Mouse (Mus musculus) adrenal gland, adult (tissue): ENCODE measurements at regions not wholly inside any gene's neighbourhood (a gene's known extent, or its start where the extent isn't known, plus 50 kb on each side); places are given as distances from the start of the nearest gene placed in this dataset.
"Not testable (repeated sequence)": the region's sequence is repeated elsewhere in the genome, so short reads cannot be mapped to it uniquely, and the experiment has no call there.

ENCODE experiments used
- DNase-seq, 2 experiments: peaks; one replicate each; pipeline ENCODE4 v3.0.0; 2022 to 2023; ENCODE audit warnings: low spot score in 1 of 2; ENCODE audit not compliant: inconsistent age in 2 of 2

DNA sequence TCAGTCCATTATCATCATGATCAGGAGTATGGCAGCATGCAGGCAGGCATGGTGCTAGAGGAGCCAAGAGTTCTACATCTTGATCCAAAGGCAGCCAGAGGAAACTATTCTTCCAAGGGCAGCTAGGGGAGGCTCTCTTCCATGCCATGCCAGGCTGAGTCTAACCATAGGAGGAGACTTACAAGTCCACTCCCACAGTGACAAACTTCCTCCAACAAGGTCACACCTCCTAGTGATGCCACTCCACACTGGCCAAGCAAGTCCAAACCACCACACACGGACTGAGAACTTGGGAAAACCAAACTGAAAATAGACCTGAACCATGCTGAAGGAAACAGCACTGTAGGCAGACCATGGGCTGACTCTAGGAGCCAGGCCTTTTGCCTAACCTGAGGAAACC is 197.4 kb downstream of the Prex1 start:
- DNase-seq = no peak

DNA sequence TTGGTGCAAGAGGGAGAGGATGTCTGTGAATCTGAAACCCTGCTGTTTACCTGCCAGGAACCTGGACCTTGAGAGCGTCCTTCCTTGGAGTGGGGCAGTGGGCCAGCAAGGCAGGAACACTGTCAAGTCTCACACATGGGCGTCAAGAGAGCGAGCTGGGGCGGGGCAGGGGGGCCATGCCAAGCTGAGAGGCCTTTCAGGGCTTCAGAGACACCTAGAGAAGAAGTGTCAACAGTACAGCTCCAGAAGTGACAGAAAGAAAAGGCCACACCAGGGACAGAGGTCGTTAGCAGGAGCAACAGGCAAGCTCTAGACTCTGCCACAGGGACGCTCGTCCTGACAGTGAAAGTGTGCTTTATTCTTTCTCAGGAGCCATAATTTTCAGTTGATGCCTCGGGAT is 199.0 kb downstream of the Prex1 start:
- no peak for DNase-seq

DNA sequence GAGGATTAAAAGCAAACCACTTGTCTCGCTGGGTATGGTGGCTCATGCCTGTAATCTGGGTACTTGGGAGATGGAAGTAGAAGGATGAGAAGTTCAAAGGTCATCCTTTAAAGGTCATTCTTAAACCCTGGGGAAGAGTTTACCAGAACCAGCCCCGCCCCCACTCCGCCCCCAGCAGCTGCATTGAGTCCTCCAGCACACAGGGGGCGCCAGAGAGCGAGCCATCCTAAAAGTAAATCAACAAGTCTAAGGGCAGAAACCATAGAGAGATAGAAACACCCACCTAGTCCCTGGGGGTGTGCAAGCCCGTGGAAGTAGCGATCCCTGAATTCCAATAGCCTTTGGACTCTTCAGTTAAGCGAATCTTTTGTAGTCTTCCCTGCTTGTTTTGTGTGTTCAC is 201.1 kb downstream of the Prex1 start:
- no peak for DNase-seq

DNA sequence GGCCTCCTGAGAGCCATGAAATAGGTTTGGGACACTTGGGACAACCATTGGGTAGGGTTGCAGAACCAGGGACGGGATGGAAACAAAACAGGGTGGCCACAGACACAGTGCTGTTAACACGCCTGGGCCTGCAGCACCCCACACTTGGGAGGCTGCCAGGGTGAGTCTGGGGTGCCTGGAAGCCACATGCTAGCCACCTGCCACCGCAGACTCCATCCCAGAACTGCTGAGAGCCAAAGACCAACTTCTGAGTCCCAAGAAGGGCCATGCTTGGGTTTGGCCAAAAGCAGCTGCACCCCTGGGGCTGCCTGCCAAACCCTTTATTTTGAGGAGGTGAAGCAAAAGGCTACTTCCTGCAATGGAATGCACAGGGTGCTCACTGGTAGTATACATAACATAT is 202.2 kb downstream of the Prex1 start:
- not testable (repeated sequence) for DNase-seq

DNA sequence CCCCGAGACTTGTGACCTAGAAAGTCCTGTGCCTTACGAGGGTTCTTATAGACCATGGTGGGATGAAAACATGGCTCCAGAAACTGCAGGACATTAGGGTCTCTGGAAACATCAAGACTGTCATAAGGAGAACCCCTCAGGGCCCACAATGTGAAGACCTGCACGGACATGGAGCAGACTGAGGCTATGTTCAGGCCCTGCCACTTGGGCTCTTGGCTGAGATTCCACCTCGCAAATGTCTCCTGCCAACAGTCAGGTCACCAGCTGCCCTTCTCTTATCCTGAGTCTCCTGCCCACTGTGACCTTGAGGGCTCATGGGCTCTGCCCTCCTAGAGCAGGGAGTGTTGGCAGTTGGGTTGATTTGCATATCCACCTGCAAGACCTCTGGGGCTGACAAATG is 202.9 kb downstream of the Prex1 start:
- no peak for DNase-seq

DNA sequence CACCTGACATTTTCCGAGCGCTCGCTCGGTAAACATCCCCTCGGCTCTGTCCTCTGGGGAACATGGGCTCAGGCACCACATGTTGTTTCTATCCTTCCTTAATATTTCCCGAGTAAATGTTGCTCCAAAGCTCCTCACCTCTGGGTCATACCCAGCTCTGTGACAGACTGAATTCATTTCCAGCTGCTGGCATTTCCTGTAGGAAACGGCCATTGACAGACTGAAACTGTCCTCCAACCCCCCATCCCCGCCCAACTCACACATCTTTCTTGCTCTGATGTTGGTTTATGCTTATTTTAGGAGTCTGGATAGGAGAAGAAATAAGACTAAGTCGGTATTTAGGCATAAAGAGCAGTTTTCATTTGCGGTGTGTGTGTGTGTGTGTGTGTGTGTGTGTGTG is 204.0 kb downstream of the Prex1 start:
- DNase-seq = no peak

DNA sequence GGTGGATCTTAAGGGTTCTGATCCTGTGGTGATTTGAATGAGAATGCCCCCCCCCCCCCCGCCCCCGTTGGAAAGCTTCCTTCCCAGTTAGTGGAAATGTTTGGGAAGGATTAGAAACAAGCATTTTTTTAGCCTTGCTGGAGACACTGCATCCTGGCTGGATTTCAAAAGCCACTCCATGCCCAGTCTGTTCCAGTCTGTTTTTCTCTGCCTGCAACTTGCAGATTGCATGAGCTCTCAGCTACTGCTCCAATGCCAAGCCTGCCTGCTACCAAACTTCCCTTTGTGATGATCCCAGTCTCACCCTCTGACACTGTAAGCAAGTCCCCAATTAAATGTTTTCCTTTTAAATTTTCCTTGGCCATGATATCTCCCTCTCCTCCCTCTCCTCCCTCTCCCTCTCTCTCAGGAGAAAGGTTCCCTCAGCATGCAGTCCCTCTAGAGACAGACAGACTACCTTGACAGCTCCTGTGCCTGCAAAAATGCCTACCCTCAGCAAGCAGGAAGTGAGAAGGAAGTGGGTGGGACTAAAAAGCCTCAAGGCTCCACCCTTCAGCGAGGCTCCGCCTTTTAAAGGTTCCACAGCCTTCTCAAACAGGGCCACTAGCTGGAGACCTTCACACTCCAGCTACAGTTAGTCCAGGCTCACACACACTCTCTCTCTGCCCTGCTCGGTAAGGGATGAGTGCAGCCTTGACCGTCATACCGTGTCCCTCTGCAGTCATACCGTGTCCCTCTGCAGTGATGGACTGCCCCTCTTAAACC is 204.8 kb downstream of the Prex1 start:
- DNase-seq = no peak

DNA sequence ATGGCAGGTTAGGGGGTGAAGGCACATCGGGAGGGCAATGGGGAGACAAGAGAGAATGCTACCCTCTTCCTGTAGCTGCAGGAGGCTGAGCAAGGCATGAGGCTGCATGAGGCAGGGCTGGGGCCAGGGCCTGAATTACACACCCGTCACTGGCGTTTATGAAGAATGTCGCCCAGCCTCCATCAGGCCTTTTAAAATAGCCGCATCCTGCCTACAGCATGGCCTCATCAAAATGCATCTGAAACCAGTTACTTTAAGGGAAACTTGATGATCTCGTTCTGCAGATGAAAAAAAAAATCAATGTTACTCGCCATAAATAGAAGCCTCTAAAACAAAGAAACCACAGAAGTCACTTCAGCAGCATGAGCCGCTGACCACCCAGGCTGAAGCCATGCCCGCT is 208.3 kb downstream of the Prex1 start:
- DNase-seq = no peak

DNA sequence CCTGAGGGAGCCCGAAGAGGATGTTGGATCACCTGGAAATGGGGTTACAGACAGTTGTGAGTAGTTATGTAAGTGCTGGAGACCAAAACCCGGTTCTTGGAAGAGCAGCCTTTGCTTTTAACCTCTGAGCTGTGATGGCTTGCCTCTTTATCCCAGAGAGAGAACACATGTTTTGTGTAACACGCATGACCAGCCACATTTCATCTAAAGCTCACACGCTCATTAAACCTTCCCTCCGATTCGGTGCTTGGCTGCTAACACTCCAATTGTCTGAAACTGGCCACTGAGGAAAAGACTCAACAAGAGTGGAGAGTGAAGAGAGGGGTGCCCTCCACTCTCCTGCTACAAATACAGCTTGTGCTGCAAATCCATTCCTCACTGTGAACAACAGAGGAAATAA is 210.0 kb downstream of the Prex1 start:
- DNase-seq = no peak

DNA sequence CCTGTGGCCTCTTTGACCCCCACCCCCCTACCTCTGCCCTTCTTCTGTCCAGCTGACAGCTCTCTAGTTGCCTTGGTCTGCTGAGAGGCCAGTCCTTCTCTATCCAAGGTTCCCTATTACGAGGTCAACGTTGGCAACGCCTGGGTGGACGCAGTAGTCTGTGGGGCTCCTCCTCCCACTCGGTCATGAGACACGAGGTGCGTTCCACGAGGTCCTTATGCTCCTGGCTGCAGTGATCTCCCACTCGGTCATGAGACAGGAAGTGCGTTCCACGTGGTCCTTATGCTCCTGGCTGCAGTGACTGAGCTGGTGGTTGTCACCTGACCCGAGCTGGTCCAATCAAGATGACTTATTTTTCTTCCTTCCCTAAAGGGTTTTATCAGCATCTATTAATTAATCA is 220.7 kb downstream of the Prex1 start:
- DNase-seq = peak in 1 of 2 experiments; percentile 42

DNA sequence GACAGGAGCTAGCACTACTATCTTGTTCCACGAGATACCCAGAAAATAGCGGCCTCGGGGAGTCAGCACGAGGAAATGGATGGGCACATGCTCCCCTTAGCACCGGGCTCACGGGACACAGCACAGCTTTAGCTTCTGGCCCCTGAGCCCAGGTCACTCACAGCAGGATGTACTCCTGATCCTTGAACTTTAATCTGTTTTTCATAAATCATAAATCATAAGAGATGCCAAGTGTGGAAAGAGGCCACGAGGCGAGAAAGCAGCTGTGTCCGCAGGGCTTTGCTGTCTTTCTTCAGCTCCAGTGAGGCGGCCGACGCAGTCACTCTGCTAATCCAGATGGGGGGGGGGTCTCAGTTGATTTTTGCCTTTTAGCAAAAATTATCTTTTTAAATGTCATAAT is 221.2 kb downstream of the Prex1 start:
- peak; percentile 24 to 69 for DNase-seq

DNA sequence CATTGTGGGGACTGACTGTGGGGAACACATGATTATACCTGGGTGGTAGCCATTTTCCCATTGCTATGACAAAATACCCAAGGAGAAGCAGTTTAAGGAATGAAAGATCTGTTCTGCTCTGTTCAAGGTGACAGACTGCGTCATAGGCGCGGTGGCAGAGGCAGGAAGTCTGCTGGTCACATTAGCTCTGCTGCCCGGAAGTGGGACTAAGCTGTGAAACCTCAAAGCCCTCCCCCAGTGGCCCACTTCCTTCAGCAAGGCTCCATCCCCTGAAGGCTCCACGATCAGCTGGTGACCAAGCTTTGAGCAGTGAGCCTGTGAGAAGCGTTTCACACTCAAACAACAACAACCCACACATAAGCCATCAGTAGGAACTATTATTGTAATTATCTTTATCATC is 221.8 kb downstream of the Prex1 start:
- no peak for DNase-seq

DNA sequence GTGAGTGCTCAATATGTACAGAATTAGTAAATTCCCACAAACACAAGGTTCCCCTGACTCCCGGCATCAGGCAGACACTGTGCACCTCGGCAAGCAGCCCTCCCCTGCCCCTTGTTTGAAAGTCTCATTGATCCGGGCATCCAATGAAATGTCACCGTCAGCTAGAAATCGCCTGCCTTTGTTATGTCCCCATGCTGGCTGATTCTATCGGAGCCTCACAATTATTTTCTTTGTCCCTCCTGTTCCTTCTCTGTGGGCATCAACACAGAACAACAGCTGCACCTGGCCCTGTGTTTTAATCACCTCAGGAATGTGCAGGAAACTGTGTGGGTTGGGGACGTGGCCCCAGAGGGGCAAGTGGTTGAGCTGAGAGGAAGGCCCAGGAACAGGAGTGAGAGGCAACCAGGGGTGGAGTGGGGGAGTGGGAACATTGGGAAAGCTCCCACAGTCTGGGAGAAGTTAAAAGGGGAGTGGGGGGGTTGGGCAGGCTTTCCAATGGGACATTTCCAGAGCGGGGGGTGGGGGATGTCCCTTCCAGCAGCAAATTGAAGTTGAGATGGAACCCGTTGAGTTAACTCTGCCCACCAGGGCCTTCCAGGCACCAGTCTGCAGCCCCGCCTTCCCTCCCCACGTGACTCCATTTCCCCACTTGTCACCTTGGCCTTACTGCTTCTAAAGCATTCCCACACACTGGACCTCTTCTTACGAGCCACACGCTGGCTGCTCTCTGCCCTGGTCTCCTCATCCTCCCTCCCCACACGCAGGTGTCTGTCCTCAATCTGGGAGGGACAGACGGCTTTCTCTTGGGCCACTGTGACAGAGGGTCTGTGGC is 224.4 kb downstream of the Prex1 start:
- no peak for DNase-seq

DNA sequence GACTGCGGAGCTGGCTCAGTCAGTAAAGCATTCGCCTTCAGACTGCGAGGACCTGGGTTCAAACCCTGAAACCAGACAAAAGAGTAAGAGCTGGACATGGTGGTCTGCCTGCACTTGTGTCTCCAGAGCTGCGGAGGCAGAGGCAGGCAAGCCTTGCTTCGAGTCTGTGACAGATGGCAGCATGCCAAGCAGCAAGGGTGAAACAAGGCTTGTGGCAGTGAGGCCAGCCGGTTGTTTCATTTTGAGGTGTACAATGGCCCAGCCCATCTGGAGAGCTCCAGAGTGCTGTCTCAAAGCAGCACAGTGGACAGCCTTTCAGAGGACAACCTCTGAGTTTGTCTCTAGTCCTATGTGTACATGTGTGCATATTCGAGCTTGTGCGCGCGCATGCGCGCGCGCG is 225.9 kb downstream of the Prex1 start:
- DNase-seq = peak; percentile 32 to 59

DNA sequence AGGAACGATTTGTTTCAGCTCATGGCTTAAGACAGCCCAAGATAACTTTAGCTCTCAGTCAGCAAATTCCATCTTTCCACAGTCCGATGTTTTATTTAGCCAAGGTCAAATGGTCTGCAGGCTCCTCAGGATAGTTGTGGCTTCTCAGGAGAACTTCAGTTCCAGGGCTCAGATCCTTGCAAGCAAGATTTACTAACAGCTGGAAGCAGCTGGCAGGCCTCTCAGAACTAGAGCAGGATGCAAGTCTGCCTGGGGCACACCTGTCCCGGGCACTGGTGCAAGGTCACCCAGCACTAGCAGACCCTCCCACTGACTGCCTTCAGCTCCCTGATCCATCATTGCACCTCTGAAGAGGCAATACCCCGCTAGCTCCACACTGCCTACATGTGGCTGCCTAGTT is 227.8 kb downstream of the Prex1 start:
- DNase-seq = no peak

DNA sequence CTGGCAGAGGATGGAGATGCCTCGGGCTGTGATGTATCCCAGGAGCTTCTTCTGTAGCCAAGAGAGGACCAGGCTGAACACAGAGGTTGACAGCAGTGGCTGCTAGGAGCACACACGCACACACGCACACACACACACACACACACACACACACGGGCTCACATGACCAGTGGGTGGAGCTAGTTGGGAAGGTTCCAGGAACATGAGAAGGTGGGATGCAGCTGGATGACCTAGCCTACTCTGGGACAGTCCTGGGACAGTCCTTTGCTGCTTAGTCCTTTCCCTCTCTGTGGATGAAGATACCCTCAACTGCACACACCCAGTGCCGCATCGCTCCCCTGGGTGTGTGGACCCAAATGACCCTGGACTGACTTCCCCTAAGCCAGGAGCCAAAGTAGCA is 228.3 kb downstream of the Prex1 start:
- DNase-seq = no peak

DNA sequence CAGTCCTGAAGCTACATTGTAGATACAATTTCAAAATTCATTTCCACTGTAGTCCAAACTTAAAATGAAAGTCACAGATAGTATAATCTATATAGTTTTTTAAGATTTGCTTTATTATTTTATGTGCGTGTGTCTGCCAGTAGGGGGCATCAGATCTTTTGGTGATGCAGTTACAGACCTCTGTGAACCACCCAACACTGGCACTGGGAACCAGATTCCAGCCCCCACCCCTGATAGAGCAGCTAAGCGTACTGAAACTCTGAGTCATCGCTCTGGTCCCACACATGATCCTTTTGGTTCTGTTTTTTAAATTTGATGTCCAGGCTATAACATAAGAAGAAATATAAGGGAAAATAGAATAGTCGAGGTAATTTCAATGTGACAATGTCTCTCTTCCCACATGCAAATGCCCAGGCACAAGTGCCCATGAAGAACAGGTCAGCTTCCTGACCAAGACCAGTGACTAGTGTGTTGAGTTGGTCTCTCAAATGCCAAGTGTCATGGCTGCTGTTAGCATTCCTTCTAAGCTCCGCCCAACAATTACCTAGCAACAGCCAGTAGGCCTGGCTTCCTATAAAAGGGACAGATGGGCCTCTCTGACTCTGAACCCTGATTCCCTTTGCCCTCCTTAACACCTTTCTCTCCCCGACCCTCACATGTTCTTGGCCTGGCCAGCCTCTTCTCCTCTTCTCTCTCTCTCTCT is 229.9 kb downstream of the Prex1 start:
- no peak for DNase-seq

DNA sequence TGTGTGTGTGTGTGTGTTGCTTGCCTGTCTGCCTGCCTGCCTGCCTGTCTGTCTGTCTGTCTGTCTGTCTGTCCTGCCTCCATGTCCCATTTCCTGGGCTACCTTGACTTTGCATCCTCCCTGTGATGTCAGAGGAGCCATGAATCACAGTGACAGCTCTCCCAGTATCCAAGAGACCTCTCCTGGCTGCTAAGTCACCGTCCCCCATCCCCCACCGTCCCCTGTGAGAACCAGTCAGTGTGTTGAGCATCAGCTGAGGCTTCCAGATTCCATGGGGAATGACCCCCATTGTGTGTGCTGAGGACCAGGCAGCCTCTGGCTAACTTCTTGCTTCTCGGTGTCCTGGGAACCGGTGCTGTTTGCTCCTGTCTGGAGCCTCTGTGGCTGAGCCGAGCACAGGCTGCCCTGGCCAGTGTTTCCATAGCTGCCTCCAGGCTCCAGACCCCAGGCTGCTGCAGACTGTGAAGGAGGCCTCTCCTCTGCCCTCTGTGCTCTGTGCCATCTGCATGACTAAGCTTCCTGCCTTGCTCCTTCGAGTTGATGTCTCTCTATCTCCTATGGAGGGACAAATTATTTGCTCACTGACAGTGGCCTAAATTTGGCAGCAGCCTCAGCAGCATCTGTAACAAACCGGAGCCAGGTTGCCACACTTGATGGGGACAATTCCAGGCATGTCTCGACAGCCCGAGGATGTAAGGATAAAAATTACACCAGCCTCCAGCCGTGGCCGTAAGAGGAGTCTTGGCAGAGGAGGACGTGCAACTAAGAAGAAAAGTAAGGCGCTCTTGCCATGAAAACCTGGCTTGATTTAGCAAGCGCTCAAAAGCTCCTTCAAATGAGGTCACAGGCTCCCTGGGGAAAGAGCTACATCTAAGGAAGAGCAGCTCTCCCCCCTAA is 230.7 kb downstream of the Prex1 start:
- no peak for DNase-seq

DNA sequence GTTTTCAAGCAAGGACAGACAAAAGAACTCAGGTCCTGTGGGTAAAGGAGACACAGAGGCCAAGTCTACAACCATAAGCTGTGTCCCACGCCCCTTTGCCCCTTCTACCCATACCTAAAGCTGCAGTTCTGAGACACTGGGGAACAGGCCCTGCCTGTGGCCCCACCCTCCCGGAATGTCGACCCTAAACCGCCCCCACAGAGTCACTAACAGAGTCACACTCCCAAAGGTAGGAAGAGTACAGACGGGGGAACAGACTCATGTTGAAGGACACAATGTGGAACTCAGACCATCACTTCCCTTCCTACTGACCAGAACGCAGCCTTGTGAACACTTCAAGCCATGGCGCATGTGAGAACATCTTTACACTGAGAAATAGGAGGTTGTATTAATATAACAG is 231.9 kb downstream of the Prex1 start:
- no peak for DNase-seq

DNA sequence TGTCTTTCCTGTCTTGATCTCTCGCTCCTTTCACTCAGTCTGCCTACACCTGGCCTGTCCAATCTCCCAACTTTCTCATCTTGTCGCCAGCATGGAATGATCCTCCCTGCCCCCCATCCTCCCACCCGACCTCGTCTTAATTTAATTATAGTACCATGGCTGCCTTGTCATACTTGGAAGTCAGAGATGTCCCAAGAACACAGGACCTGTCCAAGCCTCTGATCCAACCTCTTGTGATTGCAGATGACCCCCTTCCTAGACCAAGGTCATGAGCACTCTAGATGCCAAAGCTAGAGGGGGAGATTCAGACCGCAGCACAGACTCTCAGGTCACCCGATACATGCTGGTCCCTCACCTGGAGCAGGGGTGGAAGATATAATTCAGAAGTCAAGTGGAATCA is 232.3 kb downstream of the Prex1 start:
- no peak for DNase-seq

DNA sequence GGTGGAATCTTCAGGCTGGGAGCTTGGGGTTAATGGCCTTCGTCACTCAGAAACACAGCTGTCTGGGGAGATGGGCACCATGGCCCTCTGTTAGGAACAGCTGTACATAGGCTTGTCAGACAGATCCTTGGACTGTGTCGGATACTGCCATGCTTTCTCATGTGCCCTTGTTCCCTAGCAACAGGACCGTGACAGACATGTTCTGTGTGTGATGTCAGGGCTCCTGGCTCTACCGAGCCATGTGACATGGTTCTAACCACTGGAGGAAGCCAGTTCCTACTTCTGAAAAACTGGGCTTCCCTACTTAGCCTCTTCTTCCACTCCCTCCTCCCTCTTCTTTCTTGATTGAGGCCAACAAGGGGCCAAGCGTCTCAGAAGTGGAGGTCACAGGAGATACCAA is 232.7 kb downstream of the Prex1 start:
- no peak for DNase-seq
